Mouse (Mus musculus): ENCODE results near the gene Gm8994. TPM values are rescaled to one million over a fixed set of nuclear protein-coding genes. Genes with fewer than 3 reads are reported as not detected.

The Gm8994 gene
- total RNA-seq, 4 experiments from 2014 or later = not detected

- no peak for DNase-seq
These were observed 36.0 kb downstream of the Gm8994 start for GRCm38 (mm10) chr6:136363313-136363712.

GRCm38 (mm10) chr6:136364008-136364407, 36.7 kb downstream of the Gm8994 start:
- DNase-seq = no peak

- no peak for DNase-seq
These were observed 37.2 kb downstream of the Gm8994 start for GRCm38 (mm10) chr6:136364430-136365098.

GRCm38 (mm10) chr6:136376097-136376496, 48.8 kb downstream of the Gm8994 start:
- no peak for DNase-seq

Other genes with a start within 250 kb of the Gm8994 start
- gene Grin2b, start 154.0 kb upstream of the Gm8994 start, total RNA-seq (2022) = under 1 TPM; 0.24 to 0.86 (median 0.70) TPM
- not detected for gene E330021D16Rik, start 88.0 kb downstream of the Gm8994 start, total RNA-seq (2022)
- gene Atf7ip, start 178.6 kb downstream of the Gm8994 start, total RNA-seq (2022) = 100 to 1,000 TPM in 2 of 4 experiments, 10 to 100 TPM in 2; 79.2 to 127 (median 99.1) TPM

Measured in adrenal gland, adult 8-10 months (tissue).